Mouse (Mus musculus): ENCODE data around the gene Blcap.

Blcap gene

GRCm38 (mm10) chr2:157519452-157519851 lies 51.6 kb downstream of the Blcap start:
- no peak for DNase-seq (ENCODE audit: low spot score in 2 of 2)

- no peak for DNase-seq (ENCODE audit: low spot score in 2 of 2)
Observed at GRCm38 (mm10) chr2:157518451-157518850, 52.6 kb downstream of the Blcap start.

GRCm38 (mm10) chr2:157517526-157517925 lies 53.5 kb downstream of the Blcap start:
- DNase-seq (ENCODE audit: low spot score in 2 of 2) = no peak

DNA sequence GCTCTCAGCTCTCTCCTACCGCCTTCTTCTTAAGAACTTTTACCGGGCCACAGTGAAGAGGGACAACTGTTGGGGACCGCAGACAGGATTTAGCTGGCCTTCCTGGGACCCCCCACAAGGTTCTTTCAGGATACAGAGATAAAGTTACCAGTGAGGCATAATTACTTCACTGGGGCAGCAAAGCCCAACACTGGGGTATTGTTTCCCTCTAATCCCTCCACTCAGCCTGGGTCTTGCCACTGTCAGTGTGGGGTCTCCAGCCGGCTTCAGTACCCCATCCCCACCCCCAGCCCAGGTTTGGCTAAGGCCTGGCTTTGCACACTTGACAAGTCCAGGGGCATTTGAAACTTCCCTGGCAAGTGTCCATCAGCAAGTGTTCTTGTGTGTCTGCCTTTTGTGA lies 56.7 kb downstream of the Blcap start:
- DNase-seq (ENCODE audit: low spot score in 2 of 2) = no peak

DNA sequence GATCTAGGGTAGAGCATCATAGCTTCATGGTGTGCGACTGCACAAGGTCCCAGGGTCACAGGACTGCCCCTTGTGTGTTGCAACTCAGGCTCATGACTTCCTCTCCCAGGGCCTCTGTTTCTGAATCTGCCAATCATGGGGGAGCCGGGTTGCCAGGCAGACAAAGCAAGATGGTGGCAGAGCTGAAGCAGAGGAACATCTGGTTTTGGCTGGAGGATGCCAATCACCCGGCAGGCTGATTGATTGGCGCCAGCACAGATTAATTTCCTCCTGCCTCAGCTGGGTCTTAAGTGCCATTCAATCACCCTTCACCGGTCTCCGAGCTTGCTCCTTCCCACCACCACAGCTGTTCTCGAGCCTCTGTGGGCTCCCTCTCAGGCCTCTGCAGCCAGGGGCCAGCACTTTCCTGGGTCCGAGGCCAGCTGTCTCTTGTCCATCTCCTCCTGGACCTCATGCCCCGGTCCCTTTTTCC lies 57.3 kb downstream of the Blcap start:
- DNase-seq (ENCODE audit: low spot score in 2 of 2) = no peak

DNA sequence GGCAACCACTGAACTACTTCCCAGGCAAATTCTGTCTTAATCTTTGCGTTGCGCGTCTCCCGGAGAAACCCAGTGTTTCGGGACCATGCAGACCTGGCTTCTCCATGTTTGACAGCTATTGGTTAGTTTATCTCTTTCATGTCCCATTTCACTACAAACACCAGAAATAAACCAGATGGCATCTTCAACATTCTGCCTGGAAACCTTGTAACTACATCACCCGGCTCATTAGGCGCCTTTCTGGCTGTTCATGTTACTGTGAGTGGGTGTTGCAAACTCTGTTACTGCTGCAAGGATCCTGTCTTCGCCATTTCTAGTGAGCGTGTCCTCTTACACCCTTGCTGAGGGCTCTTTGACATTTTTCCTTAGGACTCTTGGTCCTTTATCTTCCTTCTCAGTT lies 58.2 kb downstream of the Blcap start:
- DNase-seq (ENCODE audit: low spot score in 2 of 2) = no peak

- no peak for DNase-seq (ENCODE audit: low spot score in 2 of 2)
Observed at GRCm38 (mm10) chr2:157510031-157510430, 61.0 kb downstream of the Blcap start.

DNA sequence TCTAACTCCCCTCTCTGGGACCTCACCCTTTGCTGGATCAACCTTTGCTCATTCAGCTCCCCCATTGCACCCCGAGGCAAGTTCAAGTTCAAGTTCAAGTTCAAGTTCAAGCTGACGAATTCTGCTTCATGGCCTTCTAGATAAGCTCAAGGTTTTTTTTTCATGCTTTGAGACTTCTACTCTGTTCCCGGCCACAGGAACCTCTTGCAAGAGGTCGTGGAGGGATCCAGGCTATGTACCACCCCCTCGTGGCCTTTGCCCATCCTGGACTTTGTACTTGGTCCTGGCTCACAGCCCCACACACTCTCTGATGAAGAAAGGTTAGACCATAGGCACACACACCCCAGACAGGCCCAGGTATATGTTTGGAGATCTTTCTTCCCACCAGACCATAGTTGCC lies 61.9 kb downstream of the Blcap start:
- no peak for DNase-seq (ENCODE audit: low spot score in 2 of 2)

DNA sequence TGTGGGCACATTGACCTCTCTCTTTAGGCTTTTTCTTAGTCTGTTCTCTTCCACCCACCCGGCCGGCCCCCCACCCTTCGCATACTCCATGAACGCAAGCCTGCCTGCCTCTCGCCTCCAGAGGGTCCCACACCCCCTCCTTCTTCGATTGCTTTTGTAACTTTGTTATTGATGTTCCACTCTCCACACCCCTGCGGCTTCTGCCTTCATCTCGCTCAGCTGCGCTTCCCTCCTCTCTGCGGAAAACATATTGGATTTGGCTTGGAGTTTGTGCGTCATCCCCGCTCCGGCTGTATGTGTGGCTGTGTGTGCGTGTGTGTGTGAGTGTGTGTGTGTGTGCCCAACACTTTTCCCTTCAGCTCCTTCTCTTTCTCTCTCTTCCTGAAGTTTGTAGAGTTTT lies 64.3 kb downstream of the Blcap start:
- DNase-seq (ENCODE audit: low spot score in 2 of 2) = no peak
